Mouse (Mus musculus) heart, postnatal 36 days (tissue): Measurements from ENCODE around the gene Cpz. TPM values are rescaled to one million over a fixed set of nuclear protein-coding genes. Genes with fewer than 3 reads are reported as not detected.

Experiments used
- total RNA-seq, 2 experiments: library from RNA; stranded (reverse); gene quantifications; 2 replicates each; pipeline ENCODE4 v1.2.3; 2021

Cpz gene
- total RNA-seq, 2 experiments from 2014 or later: 0.60 to 1.0 TPM

Other genes starting within 250 kb of the Cpz start
- gene Adra2c, start 247.4 kb downstream of the Cpz start, total RNA-seq: under 1 TPM; 0.33 to 0.43 TPM
- not detected for gene Hmx1, start 136.6 kb downstream of the Cpz start, total RNA-seq
- gene Trmt44, start 49.4 kb upstream of the Cpz start, total RNA-seq: 1 to 10 TPM; 1.8 to 2.5 TPM
- 10 to 100 TPM; 28.0 to 28.6 TPM for gene Acox3, start 57.3 kb upstream of the Cpz start, total RNA-seq
- 100 to 1,000 TPM; 105 to 136 TPM for gene Htra3, start 154.1 kb upstream of the Cpz start, total RNA-seq
- 1 to 10 TPM; 7.0 to 9.9 TPM for gene Sh3tc1, start 214.3 kb upstream of the Cpz start, total RNA-seq
- gene Ablim2, start 232.2 kb upstream of the Cpz start, total RNA-seq: 10 to 100 TPM; 20.7 to 21.0 TPM